Comparison of ENCODE assay signal across 19 mouse cellular contexts in genomic region chr11:103405814-103406213, GRCm38 (mm10).
"Had no signal": no experiment of that assay in that cellular context is flagged by ENCODE, and none has a peak within 500 bp of the region (broad histone marks: within the 10 kb centered on the region; RNA-seq: fewer than 3 reads in every experiment).

No protein-coding gene starts in this region.

- DNase-seq: left cerebral cortex, postnatal 4 days; liver, postnatal 0 days; lung, embryonic 14.5 days; lung, postnatal 10 days; lung, postnatal 36 days; right cerebral cortex, adult 18-20 months; right cerebral cortex, postnatal 14 days; right cerebral cortex, postnatal 4 days; thymus, adult 2 months; thymus, postnatal 25 days had no signal

- H3K4me1 ChIP-seq: limb, embryonic 12.5 days had no signal

- H3K27ac ChIP-seq: limb, embryonic 12.5 days; limb, embryonic 15.5 days; liver, embryonic 14.5 days; midbrain, embryonic 12.5 days; midbrain, embryonic 15.5 days; neural tube, embryonic 13.5 days; stomach, postnatal 0 days had no signal

- ATAC-seq: liver, postnatal 0 days; midbrain, embryonic 15.5 days had no signal

- H3K36me3 ChIP-seq: midbrain, embryonic 15.5 days had no signal

- H3K4me2 ChIP-seq: limb, embryonic 12.5 days; limb, embryonic 15.5 days; liver, embryonic 11.5 days; lung, embryonic 14.5 days; midbrain, embryonic 12.5 days; midbrain, embryonic 15.5 days; neural tube, embryonic 13.5 days had no signal

- H3K9me3 ChIP-seq: limb, embryonic 12.5 days; limb, embryonic 15.5 days; midbrain, embryonic 12.5 days; midbrain, embryonic 15.5 days; neural tube, embryonic 13.5 days had no signal

- H3K4me3 ChIP-seq: limb, embryonic 12.5 days; limb, embryonic 15.5 days; midbrain, embryonic 12.5 days; midbrain, embryonic 15.5 days; myocyte; neural tube, embryonic 13.5 days had no signal

- H3K27me3 ChIP-seq: limb, embryonic 12.5 days; limb, embryonic 15.5 days; midbrain, embryonic 12.5 days; midbrain, embryonic 15.5 days; neural tube, embryonic 13.5 days had no signal

- H3K9ac ChIP-seq: limb, embryonic 12.5 days; limb, embryonic 15.5 days; liver, embryonic 14.5 days; liver, postnatal 0 days; lung, embryonic 14.5 days; midbrain, embryonic 12.5 days; midbrain, embryonic 15.5 days; neural tube, embryonic 13.5 days had no signal
